Mouse (Mus musculus) embryo, embryonic 10 days (tissue): ENCODE results near the gene Arl2bp.
A peak's percentile ranks its signal among the peaks of the same experiment; 100 is the strongest.

Experiments used
- DNase-seq: peaks from one replicate; pipeline ENCODE4 v3.0.0-alpha.2; 2015; ENCODE audit warnings: low spot score

Arl2bp gene

DNA sequence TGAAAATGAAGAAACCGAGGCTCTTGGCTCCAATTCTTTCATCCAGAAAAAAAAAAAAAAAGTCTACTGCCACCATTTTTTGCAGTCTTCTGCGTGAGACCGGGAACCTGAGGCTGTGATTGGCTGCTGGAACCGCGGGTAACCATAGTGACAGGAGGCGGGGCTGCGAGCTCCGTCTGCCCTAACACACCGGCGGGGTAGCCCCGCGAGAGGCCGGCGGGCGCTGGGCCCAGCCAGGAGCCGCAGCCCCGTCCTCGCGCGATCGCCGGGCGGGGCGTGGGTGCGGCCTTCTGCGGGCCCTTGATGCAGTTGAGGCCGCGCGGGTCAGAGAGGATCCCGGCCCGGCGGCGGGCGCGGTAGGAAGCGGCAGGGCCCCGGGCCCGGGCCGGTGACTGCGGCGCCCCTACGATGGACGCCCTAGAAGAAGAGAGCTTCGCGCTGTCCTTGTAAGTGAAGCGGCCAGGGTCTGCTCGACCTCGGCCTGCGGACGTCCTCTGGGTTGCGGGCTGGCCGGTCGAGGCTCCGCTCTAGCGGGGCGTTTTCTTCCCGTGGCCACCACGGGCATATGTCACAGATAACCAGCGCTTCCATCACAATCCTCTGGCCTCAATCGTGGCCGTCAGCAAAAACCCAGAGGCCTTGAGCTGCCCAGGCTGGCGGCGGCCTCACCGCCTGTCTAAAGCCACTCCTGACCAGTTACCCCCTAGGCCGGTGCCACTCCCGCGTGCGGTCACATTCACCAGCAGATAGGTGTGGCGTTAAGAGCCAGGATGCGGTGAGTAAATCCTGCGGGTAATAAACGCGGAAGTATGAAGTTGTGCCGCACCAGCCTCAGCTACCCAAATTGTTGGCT is at the start of gene Arl2bp:
Gene Arl2bp (plus strand): TSS at position 145 of the 853 bp plus-strand sequence.
- peak; percentile 97 for DNase-seq

DNA sequence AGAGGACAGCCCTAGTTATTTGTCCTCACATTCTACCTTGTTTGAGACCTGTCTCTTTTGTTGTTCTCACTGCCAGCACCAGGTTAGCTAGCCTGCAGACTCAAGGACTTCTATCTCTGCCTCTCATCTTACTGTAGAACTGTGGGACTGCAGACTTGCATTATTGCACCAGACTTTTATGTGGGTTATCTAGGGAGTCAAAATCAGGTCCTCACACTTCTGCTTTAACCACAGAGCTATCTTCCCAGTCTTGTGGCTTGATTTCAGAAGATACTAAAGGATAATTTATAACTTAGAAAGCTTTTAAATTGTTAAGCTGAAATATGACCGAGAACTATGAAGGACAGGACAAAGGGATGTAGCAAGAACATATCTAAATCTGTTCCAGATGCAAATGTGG is 41.5 kb upstream of the Arl2bp start:
- no peak for DNase-seq

DNA sequence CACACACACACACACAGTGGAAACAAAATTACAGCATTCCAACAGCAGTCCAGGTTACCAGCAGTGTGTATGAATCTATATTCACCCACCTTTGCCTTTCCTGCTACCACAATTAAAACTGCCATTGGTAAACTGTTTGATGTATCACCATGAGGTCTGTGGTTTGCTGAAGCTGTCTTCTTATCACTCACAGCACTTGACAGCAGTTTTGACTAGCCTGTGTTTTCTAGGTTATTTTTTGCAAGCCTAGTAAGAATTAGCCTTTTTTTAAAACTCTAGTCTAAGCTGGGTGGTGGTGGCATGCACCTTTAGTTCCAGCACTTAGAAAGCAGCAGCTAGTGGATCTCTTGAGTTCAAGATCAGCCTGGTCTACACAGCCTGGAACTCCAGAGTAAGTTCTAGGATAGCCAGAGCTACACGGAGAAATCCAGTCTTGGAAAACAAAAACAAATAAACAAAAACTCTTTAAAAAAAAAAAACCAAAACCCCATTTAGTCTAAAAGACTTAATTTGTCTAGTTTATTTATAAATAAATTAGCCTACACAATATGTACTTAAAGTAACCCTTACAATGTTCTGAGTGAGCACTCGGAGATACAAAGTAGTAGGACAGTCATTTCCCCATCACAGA is 32.7 kb upstream of the Arl2bp start:
- no peak for DNase-seq

DNA sequence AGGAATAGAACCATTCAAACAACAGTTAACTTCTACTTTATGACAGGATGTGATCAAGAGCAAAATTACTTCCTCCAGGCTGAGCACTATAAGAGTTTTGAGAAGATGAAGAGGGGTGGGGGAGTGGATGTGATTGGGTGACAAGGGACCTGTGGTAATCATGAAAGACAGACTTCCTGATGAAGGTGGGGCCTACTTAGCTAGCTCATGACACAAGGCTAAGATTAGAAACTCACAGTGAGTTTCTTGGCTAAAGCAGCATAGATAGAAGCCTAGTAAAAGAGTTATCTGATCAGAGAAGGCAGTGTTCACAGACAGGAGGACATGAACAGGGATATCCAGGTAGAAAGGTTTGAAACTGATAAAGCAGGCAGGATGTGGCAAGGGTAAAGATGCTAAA is 32.2 kb upstream of the Arl2bp start:
- no peak for DNase-seq

DNA sequence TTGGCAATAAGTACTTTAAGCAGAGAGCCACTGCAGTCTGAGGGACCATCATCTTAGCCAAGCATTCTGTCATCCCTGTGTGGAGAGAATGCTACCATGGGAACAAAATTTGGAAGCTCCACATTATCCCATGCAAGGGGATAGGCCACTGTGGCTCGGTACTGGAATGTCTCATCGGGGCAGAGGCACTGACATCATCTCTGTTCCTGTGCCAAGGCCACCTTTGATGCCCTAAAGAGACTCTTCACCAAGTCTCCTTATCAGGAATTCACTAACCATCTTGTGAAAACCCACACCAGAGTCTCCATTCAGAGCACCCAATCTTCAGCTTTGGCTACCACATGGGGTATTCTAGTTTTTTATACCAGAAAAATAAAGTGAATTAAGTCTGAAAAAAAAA is 25.2 kb upstream of the Arl2bp start:
- DNase-seq, result no peak

DNA sequence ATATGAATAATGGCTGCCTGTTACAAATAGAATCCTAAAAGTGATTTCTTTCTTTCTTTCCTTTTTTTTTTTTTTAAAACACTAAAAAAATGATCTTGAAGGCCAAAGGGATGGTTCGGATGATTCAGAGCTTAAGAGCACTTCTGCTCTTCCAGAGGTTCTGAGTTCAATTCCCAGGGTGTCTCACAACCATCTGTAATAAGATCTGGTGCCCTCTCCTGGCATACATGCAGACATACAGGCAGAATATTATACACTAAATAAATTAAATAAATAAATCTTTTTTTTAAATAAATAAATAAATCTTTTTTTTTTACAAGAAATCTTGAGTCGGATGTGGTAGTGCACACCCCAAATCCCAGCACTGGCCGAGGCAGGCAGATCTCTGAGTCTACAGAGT is 24.5 kb upstream of the Arl2bp start:
- DNase-seq, result no peak

DNA sequence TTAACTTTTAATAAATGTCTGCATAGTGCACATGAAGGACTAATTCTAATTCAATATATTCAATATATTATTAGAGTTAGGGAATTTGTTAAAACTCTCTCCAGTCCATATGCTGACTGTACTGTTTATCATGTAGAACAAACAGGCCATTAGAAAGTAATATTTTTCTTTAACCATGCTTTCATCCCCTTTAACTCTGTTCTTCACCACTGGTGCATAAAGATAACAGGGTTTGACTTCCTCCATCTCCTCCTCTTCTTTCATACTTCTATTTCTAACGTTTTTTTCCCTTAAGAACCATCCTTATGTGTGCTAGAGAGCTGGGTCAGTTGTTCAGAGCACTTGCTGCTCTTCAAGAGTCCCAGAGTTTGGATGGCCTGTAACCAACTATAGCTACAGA is 21.2 kb upstream of the Arl2bp start:
- no peak for DNase-seq

DNA sequence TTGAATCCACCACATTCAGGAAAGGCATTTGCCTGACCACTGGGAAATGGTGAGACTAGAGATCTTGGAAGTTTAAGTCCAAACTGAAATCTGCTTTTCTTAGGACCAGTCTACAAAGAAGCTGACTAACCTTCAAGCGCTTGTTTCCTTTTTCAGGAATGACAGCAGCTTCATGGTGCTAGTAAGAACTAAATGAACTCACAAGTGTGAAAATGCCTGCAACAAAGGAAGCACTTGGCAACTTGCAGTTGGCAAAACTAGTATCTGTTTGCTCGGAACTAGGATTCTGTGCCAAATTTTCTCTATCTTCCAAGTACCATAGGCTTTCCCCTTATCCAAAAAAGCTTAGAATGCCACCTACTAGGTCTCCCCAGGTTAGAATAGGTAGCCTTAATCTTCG is 20.2 kb upstream of the Arl2bp start:
- DNase-seq, result no peak

DNA sequence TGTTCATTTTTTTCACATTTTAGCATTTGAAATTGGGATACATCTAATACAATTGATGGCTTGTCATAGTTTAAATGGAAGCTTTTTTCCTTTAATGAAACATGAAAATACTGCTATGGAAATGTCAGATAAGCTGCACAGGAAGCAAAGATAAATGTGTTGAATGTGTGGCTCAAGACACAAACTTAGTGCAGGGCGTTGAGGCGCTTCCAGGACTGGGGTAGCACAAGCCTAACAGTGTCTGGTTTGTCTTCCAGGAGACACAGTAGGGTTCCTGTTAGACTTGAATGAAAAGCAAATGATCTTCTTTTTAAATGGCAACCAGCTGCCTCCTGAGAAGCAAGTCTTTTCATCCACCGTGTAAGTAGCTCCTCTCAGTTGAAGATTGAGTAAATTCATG is 16.9 kb upstream of the Arl2bp start:
- no peak for DNase-seq

DNA sequence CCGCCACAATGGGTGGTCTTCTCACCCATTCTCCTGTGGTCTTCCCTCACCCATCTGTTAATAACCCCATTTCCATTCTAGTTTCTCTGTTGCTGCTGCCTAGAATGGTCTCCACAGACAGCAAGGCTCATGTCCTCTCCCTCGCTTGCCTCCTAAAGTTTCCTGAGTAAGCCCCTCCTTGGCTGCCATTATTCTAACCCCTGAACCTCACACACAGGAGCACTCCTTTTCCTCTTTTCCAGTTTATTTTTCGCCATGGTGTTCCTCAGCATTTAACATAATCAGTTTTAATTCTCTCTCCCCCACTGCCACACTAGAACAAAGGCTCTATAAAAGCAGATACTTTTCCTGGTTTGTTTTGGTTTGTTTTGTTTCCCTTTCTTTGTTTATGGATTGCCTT is 13.4 kb upstream of the Arl2bp start:
- no peak for DNase-seq

DNA sequence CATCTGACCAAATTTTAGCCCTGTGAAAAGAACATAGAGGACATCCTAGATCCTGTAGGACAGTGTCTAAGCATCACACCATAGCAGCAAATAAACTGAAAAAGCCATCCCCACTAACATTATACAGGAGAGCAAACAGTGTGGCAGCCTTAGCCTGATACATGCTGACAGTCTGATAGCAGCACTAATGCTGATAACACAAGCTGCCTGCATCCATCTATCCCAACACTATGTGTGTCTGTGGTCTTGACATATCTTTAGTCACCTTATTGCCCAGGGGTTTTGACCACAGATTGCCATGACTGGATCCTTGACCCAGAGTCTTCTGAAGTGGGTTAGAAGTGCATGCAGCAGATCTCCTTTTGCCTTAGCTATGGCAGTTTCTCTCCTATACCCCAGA is 11.4 kb upstream of the Arl2bp start:
- DNase-seq, result no peak

DNA sequence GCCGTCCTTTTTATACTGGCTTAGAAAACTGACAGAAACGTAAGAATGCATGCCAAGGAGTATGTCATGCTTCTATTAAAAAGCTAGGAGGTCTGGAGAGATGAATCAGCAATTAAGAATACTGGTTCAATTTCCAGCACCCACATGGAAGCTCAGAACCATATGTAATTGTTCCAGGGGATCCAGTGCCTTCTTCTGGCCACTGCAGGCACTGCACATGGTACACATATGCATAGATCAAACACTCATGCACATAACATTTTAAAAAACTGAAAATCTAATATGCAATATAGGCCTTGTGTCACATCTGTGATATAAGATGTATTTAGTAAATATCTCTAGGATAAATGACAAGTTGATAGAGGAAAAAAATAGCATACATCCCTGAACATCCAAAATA is 8.4 kb upstream of the Arl2bp start:
- no peak for DNase-seq

DNA sequence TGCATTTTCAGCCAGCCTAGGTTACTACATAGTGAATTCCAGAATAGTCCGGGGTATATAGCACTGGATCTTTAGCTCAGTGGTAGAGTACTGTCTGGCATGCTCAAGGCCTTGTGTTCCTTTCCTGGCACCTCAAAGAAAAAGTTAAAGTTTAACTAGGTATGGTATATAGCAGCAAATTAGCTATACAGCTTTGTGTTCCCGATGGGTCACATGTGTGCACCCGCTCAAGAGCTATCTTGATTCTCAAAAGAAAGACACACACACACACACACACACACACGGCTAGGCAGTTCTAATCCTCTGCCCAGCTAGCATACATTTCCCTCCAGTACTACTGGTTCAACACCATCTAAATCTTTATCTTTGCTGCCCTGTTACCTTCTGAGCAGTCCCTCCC is 6.0 kb upstream of the Arl2bp start:
- no peak for DNase-seq

DNA sequence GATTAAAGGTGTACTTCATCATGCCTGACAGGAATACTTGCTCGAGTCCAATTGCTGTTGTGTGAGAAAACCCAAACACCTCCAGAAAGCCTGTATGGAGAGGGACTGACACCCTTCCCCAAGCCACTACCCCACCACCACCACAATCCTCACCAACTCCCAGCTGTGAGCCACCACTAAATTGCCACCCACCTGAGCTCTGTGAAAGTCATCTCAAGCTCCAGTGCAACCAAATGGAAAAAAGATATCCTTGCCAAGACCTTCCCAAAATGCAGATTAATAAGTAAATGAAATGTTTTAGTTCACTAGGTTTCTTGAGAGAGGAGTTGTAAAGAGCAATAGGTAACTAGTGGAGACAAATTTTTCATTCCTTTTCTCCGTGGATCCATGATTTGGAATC is 1.7 kb upstream of the Arl2bp start:
- DNase-seq, result no peak

DNA sequence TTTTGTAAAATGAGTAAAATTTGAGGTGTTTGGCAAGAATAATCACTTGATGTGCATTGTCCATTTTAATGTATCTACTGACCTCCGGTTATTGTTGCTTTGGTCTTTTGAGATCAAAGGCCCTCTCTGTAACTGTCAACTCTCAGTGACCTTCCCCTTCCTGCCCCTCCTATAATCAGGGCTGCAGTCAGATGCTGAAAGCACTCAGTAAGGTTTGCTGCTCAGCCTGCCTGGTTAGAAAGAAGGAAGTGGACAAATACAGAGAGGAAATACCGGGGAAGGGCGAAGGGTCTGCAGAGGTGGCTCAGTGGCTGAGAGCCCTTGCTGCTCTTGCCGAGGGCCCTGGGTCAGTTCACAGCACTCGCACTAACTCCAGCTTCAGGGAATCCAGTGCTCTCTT is 8.0 kb downstream of the Arl2bp start:
- peak; percentile 14 for DNase-seq

DNA sequence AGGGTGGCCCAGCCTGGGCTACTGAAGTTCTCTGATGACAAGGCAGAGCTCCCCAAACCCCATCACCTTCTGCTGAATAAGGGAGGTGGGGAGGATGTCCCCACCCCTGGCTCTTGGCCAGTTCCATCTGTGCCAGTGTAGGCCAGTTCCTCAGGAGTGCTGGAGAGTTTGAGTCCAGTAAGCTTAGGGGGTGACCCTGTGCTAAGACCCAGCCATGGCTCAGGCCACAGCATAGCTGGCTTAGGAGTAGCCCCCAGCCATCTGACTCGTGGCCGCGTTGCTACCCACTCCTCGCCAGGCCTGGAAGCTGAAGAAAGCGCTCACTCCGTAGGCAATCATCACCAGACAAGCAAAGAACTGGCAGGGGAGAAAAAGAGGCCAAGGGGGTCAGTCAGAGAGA is 9.5 kb downstream of the Arl2bp start:
- DNase-seq, result no peak

DNA sequence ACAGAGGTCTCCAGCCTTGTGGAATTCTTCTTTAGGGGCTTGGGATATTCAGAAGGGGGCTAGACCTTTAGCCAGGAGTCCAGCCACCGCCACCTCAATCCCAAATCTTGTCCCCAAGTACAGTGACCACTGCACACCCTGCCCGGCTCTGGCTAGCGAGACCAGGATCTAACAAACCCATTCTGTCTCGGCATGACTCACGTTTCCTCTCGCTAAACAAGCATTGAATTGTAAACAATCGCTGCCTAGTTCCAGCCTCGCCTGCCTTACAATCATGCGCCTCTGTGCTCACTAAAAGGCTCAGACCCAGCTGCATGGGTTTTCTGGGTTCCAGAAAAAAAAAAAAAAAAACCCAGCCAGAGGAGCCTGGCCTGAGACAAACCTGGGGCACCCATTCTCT is 12.2 kb downstream of the Arl2bp start:
- DNase-seq, result peak; percentile 48

DNA sequence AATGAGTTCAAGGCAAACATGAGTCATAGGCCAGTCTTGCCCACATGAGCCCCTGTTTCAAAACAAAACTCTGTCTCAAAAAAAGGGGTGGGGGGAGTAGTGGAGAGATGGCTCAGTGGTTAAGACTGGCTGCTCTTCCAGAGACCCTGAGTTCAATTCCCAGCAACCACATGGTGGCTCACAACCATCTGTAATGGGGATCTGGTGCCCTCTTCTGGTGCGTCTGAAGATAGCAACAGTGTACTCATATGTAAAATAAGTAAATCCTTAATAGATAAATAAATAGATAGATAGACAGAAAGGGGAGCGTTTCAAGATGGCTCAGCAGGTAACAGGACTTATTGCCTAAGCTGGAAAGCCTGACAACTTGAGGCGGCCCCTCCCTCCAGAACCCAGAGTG is 14.0 kb downstream of the Arl2bp start:
- no peak for DNase-seq

DNA sequence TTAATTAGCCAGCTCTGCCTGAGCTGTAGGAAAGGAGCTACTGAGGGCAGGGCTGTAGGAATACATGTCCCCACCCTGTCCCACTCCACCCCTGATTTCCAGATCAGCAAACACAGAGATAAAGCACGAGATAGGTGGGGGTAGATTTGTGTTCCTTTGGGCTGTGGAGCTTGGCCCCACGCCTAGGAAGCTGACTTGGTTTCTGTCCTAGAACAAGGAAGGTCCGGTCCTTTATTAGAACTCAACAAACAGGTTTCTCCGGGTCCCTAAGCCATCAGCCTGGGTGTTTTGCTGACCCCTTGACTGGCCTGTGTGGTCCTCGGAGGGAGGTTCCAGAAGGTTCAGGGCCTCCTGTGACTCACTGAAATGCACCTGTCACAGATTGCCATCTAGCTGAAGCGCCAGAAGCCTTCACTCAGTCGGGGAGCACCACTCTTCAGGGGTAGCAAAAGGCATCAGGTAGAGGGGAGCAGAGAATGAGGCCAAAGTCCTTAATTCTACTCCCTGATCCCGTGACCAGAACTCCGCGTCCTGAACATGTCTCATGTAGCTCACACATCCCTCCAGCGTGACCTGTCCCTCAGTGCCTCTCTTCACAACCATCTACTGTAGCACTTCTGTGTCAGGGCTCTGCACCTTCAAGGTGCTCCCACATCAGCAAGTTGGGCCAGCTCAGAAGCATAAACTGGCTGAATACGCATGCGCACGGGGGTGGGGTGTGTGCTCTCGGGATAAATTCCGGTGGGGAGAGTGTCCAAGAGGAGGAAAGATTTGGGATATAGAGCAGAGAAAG is 16.5 kb downstream of the Arl2bp start:
- DNase-seq, result no peak

DNA sequence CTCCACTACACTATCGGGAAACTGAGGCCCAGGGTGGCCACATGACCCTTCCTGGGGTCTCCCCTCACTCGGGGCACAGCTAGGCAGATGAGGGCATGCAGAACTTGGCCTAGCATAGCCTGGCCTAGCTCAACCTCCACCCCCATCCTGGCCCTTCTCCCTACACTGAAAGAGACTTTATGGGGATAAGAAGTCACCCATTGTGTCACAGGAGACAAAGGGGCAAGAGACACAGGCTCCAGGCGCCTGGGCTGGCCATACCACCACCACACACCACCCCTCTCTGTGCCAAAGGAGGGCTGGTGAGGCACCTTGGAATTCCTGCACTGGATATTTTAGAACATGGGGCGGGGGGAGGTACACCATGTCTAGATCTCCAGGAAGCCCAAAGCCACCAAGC is 17.9 kb downstream of the Arl2bp start:
- no peak for DNase-seq

DNA sequence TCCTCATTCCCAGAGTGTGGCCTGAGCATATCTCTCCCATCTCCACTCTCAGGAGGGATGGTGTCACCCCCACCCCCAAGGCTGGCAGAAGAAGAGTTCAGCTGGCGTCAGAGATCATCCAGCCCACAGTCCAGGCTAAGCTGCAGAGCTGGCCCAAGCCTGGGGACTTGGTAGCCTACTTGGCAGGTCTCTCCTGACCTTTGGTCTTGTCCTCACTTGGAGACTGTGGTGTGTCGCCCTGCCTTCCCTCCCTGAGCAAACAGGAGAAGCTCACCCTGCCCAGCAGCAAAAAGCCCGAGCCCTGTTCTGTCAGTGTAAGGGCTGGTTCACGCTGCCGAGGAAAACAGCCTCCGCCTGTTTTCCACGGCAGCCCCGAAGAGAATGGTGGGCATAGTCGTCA is 19.6 kb downstream of the Arl2bp start:
- DNase-seq, result no peak

DNA sequence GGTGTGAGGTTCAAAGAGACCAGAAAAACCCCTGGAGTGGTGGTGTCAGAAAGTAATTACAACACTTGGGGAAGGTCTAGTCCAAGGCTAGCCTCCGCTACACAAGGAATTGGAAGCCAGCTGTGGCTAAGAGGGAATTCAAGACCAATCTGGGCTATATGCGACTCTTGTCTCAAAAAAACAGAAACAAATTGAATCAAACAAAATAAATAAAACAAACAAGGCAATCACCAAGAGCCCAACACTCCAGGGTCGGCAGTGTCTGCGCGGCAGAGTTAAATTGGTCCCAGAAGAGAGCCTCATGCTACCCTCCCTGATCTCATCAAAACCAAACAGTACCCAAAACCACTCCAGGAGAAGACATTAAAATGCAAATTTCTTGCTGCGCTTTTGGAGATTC is 28.3 kb downstream of the Arl2bp start:
- DNase-seq, result no peak

DNA sequence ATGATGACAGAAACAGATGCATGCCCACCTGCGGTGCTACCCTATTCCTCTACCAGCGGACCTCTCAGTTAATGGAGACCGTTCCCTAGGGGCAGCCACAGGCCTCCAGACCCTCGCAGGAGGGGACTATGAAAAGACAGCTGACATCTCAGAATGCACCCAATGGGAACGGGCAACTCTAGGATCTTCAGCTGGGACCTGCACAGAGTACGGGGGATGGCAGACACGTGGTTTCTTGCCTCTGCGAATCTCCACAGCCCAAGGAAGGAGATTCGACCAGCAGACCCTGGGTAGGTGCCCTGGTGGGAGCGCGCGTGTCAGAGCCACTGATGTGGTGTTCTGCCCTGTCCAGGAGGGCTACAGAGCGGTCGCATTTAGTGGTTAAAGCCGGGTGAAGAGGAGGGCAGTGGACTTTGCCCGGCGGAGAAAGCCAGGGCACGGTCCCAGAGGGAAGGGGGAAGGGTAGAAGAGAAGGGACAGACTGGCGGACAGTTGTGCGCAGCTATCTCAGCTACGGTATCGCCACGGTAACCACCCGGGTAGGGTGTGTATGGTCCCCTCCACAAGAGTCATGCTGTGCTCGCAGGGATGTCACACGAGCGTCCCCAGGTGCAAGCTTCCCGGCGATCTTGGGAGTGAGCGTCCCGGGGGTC is 29.1 kb downstream of the Arl2bp start:
- peak; percentile 28 for DNase-seq
